Mouse (Mus musculus): ENCODE data around the gene Ubqln4.

GRCm38 (mm10) chr3:88570341-88570740, 16.8 kb downstream of the Ubqln4 start:
- TF ChIP-seq POLR2A (IDR thresholded peaks at IDR 0.05; ENCODE audit: low read depth, low read length): no peak
- TF ChIP-seq CTCF (IDR thresholded peaks at IDR 0.05; ENCODE audit: borderline replicate concordance, insufficient read depth, low read length): no peak
